Mouse (Mus musculus): ENCODE measurements at regions not wholly inside any gene's neighbourhood (a gene's known extent, or its start where the extent isn't known, plus 50 kb on each side); places are given as distances from the start of the nearest gene placed in this dataset.

DNA sequence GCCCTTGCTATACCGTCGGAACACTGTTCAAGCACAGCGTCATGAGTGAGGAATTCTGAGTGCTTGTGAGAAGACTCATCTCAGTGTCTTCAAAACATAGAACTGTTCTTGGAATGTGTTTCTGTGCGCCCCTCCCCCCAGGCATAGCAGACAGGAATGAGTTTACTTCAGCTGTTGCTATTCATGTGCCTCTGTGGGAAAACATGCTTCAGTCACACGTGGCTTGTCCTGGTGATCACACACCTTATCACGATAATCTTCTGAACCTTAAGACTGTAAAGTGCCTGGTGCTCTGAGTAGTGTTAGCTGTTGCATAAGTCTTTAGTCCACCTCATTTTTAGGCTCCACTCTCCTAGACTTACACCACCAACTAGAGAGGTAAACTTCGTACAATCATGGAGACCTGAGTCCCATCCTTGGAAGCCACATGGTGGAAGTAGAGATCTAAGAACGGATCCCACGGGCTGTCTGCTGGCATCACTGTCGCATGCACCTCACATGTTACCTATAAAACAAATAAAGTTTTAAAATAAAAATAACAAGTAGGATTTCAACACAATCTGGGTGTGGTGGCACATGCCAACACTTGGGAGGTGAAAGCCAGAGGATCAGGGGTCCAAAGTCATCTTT is 1143.8 kb downstream of the 4930447A16Rik start:
- peak; percentile 54 to 71 for DNase-seq

DNA sequence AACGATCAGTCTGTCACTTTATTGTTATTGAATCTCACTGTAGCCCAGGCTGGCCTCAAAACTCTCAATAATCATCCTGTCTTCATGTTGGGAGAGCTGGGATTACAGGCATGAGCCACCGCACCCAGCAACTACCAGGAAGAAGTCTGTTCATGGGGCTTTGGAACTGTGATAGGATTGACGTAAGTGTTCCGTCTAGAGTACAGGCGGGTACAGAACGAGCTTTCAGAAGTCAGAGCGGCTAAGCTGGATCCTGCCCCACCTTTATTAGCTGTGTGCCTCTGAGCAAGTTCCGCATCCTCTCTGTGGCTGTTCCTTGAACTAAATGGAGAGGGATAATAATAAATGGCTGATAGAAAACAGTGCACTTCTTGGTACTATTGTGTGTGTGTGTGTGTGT is 1144.8 kb downstream of the 4930447A16Rik start:
- DNase-seq, result no peak

DNA sequence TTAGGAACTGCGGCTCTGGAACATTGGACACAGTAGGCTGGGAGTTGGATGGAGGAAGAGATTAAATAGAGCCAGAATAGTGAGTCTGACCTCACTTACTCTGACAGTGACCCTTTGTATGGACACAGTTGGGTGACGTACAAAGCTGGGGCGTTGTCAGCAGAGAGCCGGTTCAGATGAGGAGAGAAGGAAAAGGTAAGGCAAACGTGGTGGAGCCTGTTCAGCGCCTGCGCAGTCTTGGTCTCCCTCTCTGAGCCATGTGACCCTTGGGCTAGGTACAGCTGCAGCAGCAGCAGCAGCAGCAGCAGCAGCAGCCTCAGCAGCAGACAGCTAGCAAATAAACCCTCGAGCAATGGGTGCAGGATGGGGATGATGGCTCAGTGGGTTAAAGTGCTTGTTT is 1145.4 kb downstream of the 4930447A16Rik start:
- peak; percentile 26 to 30 for DNase-seq

DNA sequence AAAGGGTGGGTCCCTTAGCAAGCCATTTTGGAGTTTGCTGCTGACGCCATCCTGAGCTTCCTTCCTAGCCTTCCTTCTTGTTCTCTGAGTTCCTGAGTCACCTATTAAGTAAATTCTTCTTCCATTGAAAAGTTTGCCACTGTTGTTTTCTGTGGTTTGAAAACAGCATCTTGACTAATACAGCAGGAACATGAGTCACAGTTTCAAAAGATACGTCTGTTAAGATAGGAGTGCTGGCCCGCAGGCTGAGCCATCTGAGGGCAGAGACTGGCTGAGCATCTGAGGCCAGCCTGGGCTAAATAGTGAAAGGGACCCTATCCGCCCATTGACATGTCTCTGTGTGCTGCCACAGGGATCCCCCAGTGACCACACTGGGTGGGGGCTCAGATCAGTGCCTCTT is 1147.3 kb downstream of the 4930447A16Rik start:
- no peak for DNase-seq

DNA sequence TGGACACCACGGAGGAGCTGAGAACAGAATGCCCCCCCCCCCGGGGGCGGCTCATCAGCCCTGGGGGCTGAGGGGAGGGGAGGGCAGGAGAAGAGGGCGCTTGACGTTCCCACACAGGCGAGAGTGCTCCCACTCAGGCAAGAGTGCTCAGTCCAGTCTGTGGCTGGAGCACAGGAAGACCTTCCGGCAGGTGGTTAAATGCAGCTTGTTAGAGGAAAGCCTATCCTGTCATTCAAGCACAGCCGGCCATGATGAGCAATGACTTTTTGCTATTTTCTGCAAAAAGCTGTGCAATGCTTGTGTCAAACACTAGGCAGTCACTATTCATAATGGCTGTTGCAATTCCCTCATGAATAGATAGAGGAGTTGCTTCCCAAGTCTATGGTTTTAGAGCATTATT is 1149.1 kb downstream of the 4930447A16Rik start:
- DNase-seq, result no peak

DNA sequence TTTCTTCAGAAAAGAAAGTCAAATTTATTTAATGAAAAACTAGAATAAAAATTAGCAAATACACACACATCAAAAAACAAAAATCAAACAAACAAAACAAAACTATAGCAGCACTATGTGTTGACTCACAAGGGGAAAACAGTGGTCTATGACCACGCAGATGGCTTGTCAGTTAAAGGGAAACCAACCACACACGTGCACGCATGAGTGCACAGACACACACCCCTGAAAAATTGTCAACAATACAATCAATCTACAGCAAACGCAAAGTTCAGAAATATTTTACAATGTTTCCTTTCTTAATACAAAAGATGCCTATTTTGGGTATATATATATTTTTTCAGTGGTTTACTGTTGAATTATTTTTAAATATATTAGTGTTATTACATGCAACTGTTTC is 1149.9 kb downstream of the 4930447A16Rik start:
- no peak for DNase-seq

DNA sequence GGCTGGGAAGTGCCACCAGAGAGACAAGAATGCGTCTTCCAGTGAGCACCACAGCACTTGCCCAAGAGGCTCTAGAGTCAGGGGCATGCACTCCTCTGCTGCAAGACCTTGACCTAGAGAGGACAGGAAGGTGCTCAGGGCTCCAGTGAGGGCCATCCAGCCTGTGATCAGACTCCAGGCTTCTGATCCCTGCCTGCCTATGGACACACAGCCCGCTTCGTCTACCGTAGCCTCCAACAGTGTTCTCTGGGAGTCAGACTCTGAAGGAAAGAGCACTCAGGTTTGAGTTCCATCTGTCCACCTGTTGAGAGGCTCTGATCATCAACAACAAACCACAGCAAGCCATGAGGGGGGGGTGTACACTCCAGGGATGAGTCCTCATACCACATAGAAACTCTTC is 1152.3 kb downstream of the 4930447A16Rik start:
- DNase-seq, result no peak

DNA sequence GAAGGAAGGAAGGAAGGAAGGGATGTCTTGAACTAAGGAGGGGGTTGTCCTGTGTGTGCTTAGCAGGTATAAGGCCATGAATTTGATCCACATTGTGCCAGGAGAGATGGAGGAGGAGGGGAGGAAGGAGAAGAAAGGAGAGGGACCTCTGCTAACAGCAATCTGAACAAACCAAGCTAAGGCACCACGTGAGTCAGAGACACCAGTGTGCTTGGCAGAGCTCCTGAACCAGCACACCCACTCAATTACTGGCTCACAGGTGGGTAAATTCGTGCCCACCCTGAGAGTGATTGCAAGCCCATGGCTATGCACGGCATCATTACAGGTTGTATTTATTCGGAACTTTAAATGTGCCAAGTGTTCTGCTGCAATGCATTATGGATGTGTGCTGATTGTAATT is 1154.1 kb downstream of the 4930447A16Rik start:
- no peak for DNase-seq

DNA sequence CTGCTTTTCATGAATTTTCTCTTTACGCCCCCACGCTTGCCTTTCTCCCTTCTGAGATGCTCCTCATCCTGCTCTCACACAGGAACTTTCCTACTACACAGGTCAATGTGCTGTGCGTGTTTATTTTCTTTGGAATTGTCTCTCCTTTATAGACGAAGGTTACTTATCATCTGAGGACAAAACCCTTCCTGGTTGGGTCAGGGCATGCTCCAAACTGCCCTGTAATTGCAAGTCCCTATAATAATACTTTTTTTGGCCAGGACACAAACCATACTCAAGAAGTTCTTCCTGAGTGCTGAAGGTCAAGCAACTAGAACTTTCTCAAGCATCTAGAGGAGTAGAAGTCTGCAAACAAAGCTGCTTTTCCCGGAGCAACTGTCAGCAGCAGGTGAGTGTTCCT is 1158.1 kb downstream of the 4930447A16Rik start:
- no peak for DNase-seq

DNA sequence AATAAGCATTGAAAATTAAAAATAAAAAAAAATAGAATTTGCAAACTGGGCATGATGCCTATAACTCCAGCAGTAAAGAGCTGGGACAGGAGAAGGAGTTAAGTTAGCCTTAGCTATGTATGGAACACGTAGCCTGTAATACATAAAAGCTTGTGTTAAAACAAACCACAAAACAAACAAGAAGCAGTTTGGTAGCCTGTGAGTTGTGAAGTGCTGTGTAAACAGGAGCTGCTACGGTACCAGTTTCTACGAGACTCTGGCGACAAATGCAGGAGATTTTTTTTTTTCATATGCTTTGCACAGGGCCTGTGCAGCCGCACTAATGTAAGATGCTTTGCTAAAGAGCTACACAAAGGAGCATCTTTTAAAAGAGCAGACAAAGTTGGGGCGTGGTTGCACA is 1159.1 kb downstream of the 4930447A16Rik start:
- no peak for DNase-seq

DNA sequence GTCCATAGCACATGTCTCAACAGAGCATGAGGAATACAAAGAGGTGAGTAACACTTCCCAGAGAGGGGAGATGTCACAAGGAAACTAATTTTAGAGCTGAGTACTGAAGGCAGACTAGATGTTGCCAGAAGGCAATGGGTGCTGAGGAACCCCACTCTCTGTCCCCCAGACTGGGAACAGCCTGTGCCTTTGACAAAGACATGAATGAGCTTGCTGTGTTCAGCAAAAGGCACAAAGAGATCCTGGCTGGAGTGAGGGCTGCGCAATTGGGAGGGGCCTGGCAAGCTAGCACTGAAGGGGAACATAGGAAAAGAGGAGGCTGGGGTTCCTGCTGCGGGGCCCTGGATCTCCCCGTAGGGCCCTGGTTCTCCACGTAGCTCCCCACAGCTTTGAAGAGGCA is 1160.3 kb downstream of the 4930447A16Rik start:
- no peak for DNase-seq

DNA sequence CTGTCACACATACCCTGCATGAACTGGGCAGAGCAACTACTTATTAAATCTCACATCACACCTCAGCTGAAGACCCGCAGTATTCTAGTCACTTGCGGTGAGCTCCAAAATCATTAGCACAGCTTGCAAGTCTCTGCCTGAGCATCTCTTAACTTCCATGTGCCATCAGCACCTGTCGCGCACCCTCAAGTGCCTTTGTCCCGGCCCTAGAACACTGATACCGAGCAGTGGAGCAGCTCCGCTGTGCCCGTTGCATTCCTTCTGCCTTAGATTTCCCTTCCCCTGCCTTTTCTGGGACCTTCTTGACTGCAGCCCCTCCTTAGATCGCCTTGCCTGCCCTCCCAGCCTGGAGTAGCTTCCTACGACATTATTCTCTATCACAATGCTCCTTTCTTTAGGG is 1161.2 kb downstream of the 4930447A16Rik start:
- DNase-seq, result no peak

DNA sequence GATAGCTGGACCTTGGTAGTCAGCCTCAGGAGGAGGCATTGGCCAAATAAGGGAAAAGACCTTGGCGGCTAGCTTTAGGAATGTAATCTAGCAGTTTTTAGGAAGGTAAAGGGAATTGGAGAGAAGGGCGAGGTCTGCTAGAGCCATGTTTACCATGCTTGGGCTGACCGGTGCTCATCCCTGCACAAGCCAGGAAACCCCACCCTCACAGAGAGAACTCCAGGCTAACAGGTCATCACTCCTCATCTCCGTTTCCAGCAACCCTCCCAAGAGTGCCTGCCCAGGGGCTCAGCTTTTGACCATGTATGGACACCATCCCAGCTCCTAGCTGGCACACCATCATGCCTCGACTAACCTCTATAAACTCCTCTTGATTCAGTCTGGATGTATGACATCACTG is 1162.9 kb downstream of the 4930447A16Rik start:
- DNase-seq, result no peak

DNA sequence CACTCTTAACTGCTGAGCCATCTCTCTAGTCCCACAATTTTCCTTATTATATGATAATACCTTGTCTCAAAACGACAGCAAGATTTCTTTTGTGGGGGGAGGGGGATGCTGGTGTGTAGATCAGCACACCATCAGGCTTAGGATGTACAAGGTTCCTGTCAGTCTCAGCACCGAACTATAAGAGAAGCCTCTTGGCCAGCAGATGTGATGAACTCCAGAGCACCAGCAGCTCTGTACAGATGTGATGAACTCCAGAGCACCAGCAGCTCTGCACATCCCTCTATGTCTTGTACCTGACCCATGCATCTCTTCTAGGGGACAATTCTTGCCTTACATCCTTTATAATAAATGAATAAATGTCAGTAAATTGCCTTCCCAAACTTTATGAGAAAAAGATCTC is 1163.7 kb downstream of the 4930447A16Rik start:
- no peak for DNase-seq

DNA sequence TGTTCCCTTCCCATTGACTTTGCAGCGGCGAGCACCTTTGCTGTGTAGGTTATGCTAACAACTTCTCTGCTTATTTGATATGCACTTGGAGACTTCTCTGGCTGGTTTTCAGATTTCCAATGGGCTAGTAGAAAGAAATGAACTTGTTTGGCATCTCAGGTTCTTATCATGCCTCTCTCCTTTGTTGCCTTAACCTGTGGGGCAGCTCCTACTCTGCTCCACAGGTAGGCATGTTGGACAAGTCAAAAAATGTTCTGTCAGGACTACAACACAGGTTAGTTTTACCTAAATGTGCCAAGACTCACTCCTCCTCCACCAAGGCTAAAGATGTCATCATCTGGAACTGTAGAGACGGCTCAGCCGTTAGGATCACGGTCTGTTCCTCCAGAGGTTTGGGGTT is 1164.3 kb downstream of the 4930447A16Rik start:
- no peak for DNase-seq

DNA sequence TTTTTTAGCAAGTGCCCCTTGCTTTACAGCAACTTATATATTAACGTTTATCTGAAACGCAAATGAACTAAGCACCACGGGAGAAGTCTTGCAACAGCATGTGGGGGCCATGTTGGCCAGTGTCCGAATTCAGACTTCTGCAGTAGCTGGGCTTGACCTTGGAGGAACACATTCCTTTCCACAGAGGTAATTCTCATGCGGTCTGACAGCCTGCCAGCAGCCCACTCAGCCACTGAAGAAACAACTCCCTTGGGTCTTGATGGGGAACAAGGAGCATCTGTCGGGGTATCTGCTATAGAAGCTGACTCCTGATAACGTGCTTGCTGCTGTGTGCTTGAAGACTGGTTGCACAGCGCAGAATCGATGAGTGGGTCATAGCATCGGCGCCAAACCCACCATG is 1168.7 kb downstream of the 4930447A16Rik start:
- peak; percentile 48 to 56 for DNase-seq

DNA sequence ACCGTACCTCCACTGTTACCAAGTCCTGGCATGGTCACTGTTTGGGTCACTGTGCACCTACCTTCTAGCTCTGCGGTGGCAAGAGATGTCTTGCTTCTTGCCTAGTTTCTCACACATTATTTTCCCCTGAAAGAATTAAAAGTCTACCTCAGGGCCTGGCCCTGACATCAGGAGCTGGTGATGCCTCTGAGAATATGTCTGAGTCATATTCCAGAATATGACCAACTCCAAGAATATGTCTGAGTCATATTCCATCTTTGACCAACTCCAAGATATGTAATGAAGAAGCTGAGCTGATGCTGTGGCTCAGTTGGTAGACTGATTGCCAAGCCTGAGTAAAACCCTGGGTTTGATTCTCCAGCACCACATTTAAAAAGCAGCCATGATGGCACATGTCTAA is 1169.4 kb downstream of the 4930447A16Rik start:
- no peak for DNase-seq

DNA sequence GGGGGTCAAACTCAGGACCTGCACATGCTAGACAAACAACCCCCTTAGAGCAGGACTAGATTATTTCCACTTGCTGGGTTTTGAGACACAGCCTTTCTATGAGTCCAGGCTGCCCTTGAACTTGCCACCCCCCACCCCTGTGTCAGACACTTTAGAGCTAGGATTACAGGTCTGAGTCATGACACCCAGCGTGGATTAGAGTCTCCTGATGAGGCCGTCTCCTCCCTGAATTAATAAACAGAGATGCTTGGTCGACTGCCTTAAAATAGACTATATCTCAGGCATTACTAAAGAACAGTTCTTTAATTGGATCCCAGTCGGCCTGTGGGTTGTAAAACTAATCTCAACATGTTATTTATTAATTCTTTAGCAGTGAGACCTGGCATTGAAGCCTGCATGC is 1170.5 kb downstream of the 4930447A16Rik start:
- no peak for DNase-seq

DNA sequence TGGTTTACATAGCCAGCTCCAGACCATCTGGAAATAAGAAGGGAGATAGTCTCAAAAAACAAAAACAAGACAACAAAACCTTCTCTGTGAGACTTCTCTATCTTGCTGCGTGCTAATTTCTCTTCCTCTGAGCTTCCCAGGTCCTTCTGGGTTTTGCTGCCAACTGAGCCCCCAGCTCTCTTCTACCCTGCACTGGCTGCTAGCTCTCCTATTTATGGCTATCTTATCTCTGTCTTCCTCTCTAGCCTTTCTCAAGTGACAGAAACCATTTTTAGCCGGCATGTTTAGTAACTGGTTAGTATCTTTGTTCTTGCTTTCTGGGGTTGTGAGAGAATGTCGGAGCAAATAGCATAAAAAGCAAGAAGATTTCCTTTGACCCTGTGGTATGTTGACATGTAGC is 1172.1 kb downstream of the 4930447A16Rik start:
- no peak for DNase-seq

DNA sequence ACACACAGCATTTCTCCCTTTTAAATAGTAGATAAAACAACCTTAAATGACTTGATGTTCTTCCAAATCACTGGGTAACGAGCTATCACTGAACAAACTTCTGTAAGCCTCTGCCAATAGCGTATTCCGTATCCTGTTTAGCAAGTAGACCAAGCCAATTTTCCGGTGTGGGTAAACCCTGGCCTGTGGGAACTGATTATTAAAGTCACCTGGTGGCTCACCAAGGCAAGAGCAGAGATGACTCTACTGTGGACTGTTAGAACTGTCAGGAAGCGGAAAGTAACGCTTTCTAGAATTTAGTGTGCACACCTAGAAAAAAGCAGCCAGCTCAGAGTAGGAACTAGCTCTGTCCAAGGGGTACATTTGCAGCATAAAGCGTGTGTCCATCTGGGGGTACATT is 1176.1 kb downstream of the 4930447A16Rik start:
- no peak for DNase-seq

DNA sequence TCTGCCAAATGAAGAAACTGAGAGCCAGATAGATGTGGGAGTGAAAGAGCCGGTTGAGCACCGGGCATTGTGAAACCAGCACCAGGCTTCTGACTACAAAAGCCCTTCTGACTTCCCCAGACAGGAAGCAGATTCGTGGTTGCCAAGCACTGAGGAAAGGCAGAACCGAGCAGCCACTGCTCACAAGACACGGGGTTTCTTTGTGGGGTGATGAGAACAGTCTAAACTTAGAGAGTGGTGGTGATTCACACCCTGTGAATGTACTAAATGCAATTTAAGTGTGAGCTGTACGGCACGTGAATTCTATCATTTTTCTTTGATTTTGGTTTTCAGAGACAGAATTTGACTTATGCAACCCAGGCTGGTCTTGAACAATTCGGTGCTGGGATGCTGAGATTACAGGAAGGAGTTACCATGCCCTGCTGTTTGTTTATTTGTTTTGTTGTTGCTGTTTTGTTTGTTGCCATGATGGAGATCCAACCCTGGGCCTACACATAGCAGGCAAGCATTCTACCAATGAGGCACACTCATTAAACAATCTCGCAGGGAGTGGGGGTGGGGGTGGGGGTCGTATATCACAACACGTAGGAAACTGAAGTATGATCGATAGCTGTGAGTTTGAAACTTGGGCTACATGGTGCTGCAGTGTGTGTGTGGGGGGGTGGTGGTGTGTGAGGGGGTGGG is 1177.0 kb downstream of the 4930447A16Rik start:
- peak; percentile 18 to 19 for DNase-seq

DNA sequence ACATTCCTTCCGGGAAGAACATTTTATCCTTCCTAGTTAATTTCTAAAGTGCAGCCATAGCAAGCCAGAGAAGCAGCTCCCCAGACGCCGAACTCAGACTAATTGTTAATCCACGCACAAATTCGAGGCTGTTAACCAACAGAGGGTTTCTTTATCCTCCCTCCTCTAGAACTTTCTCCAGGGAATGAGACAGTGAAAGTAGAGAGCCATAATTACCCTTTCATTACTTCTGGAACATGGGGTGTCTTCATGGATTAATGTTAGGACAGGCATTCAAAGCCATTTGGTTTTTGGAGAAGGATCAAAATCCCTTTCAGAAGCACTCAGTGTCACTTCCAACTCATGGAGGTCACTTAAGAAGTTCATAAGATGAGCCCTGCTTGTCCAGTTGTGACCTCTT is 1178.6 kb downstream of the 4930447A16Rik start:
- no peak for DNase-seq

DNA sequence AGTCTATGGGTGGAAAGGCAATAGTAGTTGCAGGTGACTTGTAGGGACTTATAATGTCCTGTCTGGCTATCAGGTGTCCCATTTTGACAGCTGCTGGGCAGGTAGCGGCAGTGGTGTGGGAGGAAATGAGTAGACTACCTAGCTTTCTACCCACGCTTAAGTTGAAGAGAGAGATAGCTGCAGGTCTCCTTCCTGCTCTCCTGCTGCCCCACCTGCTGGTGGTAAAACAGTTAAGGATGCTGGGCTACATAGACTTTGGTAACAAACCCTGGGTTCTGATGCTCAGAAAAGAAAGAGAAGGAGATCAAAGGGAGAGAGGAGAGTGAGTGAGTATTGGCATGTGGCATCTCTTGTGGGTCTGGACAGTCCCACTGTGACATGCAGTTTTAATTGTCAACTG is 1182.0 kb downstream of the 4930447A16Rik start:
- DNase-seq, result peak; percentile 58 to 79

DNA sequence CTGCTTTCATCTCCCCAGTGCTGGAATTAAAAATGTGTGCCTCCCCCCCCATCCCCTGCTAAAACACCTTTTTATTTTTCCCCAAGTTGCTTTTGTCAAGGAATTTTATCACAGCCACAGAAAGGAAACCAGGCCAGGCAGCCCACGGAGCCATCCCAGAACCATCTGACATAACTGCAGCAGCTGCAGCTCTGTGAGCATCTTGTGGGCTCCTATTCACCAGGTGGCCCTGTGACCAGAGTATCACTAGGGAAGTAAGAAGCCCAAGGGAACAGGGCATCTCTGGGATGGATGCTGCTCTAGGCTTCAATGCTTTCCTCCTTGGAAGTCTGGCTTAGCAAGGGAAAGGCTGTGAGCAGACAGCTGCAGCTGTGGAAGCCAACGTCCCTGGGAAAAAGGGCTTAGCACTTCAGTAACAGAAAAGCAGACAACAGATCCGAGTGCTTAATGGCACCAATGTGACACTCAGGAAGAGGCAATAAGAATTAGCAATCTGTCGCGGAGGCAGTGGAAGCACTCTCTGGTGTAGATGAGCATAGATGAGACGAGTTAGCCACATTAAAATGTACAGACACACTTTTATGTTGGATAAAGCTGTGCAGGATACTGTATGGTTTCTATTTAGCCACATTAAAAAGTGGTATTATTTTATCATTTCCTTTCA is 1183.0 kb downstream of the 4930447A16Rik start:
- no peak for DNase-seq
